Mouse (Mus musculus): Measurements from ENCODE around the gene N4bp2l2. TPM values are rescaled to one million over a fixed set of nuclear protein-coding genes. Genes with fewer than 3 reads are reported as not detected.

Gene N4bp2l2
- polyA plus RNA-seq, 1 experiment from 2014 or later, result 45.0 TPM

DNA sequence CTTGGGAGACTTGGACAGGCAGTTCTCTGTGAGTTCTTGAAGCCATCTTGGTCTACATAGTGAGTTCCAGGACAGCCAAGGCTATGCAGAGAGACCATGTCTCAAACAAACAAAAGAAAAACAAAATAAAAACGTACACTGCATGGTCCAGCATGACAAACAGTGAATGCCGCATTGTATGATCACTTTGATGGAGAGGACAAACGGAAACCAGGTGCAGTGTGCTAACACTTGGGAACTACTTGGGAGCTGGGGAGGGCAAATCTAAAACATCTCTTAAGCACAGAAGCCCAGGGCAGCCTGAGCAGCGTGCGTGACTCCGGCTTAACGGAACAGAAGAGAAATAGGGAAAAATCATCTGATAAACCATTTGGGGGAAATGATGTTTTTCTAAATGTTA lies 68.9 kb downstream of the N4bp2l2 start, which contains the start of gene N4bp2l1:
Gene N4bp2l1, minus strand, starts transcription at position 101 of the 400 bp plus-strand sequence.
- no peak within 1 kb of the TSS for H3K9ac ChIP-seq (ENCODE audit: low read depth, low read length)

DNA sequence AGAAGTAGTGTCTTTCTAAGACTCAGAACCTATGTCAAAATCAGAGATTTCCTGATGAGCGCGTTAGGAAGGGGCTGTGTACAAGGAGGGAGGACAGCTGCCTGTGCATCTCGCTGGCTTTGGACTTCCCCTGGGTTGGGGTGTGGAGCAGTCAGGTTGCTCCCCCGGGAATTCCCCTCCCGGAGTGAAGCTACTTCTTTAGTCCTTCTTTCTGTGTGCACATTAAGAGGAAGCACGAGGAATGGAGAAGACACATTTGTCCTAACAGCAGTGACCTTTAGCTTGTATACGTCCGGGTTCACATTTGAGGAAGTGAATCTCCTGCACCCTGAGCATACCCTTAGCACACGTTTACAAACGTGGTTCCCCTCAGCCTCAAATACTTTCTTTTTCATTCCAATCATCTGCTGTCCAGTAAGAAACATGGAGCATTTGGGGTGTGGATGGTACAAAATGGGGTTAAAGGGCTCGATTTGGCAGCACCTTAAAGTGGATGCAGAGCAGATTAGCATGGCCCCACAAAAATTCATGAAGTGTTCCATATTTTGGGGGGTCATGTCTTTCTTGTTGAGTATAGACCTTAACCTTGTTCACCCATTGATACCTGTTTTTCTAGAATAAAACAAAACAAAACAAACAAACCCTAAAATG lies 70.5 kb downstream of the N4bp2l2 start:
- no peaks in the 10 kb centered on the region for H3K36me3 ChIP-seq (ENCODE audit: control insufficient read depth, insufficient read depth, low read length)
- ATAC-seq (ENCODE audit: low FRiP score) (no peak), DNase-seq (ENCODE audit: low spot score) (peak; percentile 7)
- 53% methylated on average over 11 of the region's 11 CpGs for WGBS
- no peak overlapping the region for H3K9ac ChIP-seq (ENCODE audit: low read depth, low read length)
- peaks cover 20% of the 10 kb centered on the region for H3K27me3 ChIP-seq (ENCODE audit: control insufficient read depth, insufficient read depth, low read length)
- no peak overlapping the region for H3K4me2 ChIP-seq (replicated peaks; ENCODE audit: low read depth, low read length)
- no peaks in the 10 kb centered on the region for H3K9me3 ChIP-seq (ENCODE audit: control insufficient read depth, low read length)
- H3K27ac ChIP-seq (ENCODE audit: low read depth, low read length), result no peak overlapping the region
- no peak overlapping the region for H3K4me3 ChIP-seq (ENCODE audit: low read depth, low read length)
- peaks cover 7% of the 10 kb centered on the region; the same call in 1 of the 2 replicates for H3K4me1 ChIP-seq (replicated peaks; ENCODE audit: control insufficient read depth, insufficient read depth, low read length)

More for the DNA sequence above, 68.9 kb downstream of the N4bp2l2 start, which contains the start of gene N4bp2l1:
- H3K36me3 ChIP-seq (ENCODE audit: control insufficient read depth, insufficient read depth, low read length), result no peaks in the 10 kb centered on the region
- WGBS, result 87% methylated on average over 7 of the region's 7 CpGs
- no peak within 1 kb of the TSS for H3K4me2 ChIP-seq (replicated peaks; ENCODE audit: low read depth, low read length)
- no peaks in the 10 kb centered on the region for H3K9me3 ChIP-seq (ENCODE audit: control insufficient read depth, low read length)
- no peak for ATAC-seq (ENCODE audit: low FRiP score)
- no peak for DNase-seq (ENCODE audit: low spot score)
- peaks cover 7% of the 10 kb centered on the region; the same call in 1 of the 2 replicates for H3K4me1 ChIP-seq (replicated peaks; ENCODE audit: control insufficient read depth, insufficient read depth, low read length)
- H3K27me3 ChIP-seq (ENCODE audit: control insufficient read depth, insufficient read depth, low read length), result peaks cover 18% of the 10 kb centered on the region
- no peak within 1 kb of the TSS for H3K27ac ChIP-seq (ENCODE audit: low read depth, low read length)
- H3K4me3 ChIP-seq (ENCODE audit: low read depth, low read length), result no peak within 1 kb of the TSS

GRCm38 (mm10) chr5:150594649-150595339 lies 71.2 kb downstream of the N4bp2l2 start:
- H3K9me3 ChIP-seq (ENCODE audit: control insufficient read depth, low read length), result no peaks in the 10 kb centered on the region
- 7% methylated on average over 17 of the region's 17 CpGs for WGBS
- peak overlapping the region; percentile 60; the same call in 1 of the 2 replicates for H3K9ac ChIP-seq (ENCODE audit: low read depth, low read length)
- H3K27me3 ChIP-seq (ENCODE audit: control insufficient read depth, insufficient read depth, low read length), result peaks cover 20% of the 10 kb centered on the region
- H3K4me3 ChIP-seq (ENCODE audit: low read depth, low read length), result peak overlapping the region; percentile 82
- H3K4me2 ChIP-seq (replicated peaks; ENCODE audit: low read depth, low read length), result peak overlapping the region; percentile 100
- ATAC-seq (ENCODE audit: low FRiP score) (no peak), DNase-seq (ENCODE audit: low spot score) (no peak)
- no peak overlapping the region for H3K27ac ChIP-seq (ENCODE audit: low read depth, low read length)
- peaks cover 7% of the 10 kb centered on the region; the same call in 1 of the 2 replicates for H3K4me1 ChIP-seq (replicated peaks; ENCODE audit: control insufficient read depth, insufficient read depth, low read length)
- H3K36me3 ChIP-seq (ENCODE audit: control insufficient read depth, insufficient read depth, low read length), result no peaks in the 10 kb centered on the region

- DNase-seq (ENCODE audit: low spot score) (peak; percentile 63), ATAC-seq (ENCODE audit: low FRiP score) (peak; percentile 84)
- Histone ChIP-seq H3K9me3 (ENCODE audit: control insufficient read depth, low read length) (no peaks in the 10 kb centered on the region), H3K27ac (ENCODE audit: low read depth, low read length) (no peak overlapping the region), H3K36me3 (ENCODE audit: control insufficient read depth, insufficient read depth, low read length) (no peaks in the 10 kb centered on the region), H3K4me2 (replicated peaks; ENCODE audit: low read depth, low read length) (peak overlapping the region; percentile 100), H3K9ac (ENCODE audit: low read depth, low read length) (peak overlapping the region; percentile 60), H3K4me3 (ENCODE audit: low read depth, low read length) (peak overlapping the region; percentile 82), H3K27me3 (ENCODE audit: control insufficient read depth, insufficient read depth, low read length) (peaks cover 20% of the 10 kb centered on the region), H3K4me1 (replicated peaks; ENCODE audit: control insufficient read depth, insufficient read depth, low read length) (peaks cover 7% of the 10 kb centered on the region; the same call in 1 of the 2 replicates)
- WGBS, result 2% methylated on average over 61 of the region's 102 CpGs
These were observed 72.0 kb downstream of the N4bp2l2 start for GRCm38 (mm10) chr5:150593756-150594648.

DNA sequence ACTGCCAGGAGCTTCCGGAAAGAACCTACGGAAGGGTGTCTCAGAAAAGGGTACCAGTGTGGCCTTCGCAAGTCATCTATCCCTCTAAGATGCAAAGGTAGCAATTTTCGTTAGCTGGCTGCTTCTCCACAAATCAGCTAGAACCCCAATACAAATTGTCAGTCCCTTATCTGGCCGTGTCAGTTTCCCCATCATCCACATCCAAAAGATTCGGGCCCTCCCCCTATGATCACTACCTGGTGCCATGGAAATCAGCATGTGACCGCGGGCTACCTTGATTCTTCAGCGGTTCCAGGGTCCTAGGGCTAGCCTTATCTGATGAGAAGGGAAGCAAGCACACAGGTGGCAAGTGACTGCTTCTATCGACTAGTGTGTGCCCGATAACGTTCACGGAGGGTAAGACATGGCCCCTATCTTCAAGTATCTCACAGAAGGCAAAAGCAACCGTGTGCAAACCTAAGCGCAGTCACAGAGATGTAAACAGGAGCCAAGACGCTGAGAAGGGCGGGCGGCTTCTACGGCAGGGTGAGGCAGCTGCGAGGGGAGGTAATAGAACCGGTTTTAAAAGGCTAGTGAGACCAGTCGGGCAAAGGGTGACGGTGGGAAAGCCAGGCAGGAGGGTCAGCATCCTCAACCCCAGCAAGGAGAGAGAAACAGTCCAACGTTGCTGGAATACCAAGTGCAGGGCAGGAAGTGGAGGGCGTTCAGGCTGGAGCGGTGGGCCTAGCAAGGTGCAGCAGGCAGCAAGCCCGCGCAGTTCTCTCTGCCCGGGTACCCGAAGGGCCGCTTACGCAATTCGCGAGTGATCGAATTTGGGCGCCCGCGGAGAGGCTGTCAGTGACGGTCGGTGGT lies 72.9 kb downstream of the N4bp2l2 start:
- no peaks in the 10 kb centered on the region for H3K9me3 ChIP-seq (ENCODE audit: control insufficient read depth, low read length)
- peaks cover 7% of the 10 kb centered on the region; the same call in 1 of the 2 replicates for H3K4me1 ChIP-seq (replicated peaks; ENCODE audit: control insufficient read depth, insufficient read depth, low read length)
- no peak overlapping the region for H3K27ac ChIP-seq (ENCODE audit: low read depth, low read length)
- ATAC-seq (ENCODE audit: low FRiP score) (peak; percentile 37; the same call in 1 of the 2 replicates), DNase-seq (ENCODE audit: low spot score) (peak; percentile 41)
- peak overlapping the region; percentile 100 for H3K4me2 ChIP-seq (replicated peaks; ENCODE audit: low read depth, low read length)
- peaks cover 20% of the 10 kb centered on the region for H3K27me3 ChIP-seq (ENCODE audit: control insufficient read depth, insufficient read depth, low read length)
- no peaks in the 10 kb centered on the region for H3K36me3 ChIP-seq (ENCODE audit: control insufficient read depth, insufficient read depth, low read length)
- H3K9ac ChIP-seq (ENCODE audit: low read depth, low read length), result peak overlapping the region; percentile 15; the same call in 1 of the 2 replicates
- 10% methylated on average over 38 of the region's 40 CpGs for WGBS
- peak overlapping the region; percentile 82 for H3K4me3 ChIP-seq (ENCODE audit: low read depth, low read length)

DNA sequence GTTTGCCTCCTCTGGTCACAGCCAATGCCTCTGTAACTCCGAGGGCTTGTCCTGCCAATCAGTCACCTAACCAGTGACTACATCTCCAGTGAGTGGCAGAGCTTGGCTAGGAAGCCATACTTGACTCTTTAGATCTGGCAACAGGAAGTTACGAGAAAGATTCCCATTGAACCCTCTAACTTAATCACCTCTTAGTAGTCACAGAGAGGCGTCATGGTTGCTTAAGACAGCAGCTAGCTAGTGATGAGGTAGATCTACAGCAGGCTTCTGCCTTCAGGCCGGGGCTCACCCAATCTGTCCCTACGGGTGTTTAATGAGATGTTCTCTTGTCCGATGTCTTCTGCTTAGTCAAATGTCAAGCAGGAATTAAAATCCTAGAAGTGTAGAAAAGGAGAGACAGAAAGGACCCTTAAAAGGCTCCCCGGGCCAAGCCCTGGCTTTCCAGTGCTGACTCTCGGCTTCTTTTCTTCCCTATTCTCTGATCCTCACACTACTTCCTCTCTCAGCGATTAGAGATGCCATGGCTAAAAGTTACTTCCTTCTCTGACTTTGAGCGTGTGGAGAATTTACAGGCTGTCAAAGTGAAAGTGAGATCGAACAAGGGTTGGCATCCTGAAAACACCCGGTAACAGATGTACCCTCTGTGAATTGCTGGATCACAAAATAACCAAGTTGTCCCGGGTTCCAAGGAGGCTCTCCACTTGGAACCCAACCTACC lies 73.6 kb downstream of the N4bp2l2 start:
- peaks cover 20% of the 10 kb centered on the region for H3K27me3 ChIP-seq (ENCODE audit: control insufficient read depth, insufficient read depth, low read length)
- H3K4me2 ChIP-seq (replicated peaks; ENCODE audit: low read depth, low read length), result no peak overlapping the region
- no peak overlapping the region for H3K27ac ChIP-seq (ENCODE audit: low read depth, low read length)
- WGBS, result 74% methylated on average over 13 of the region's 13 CpGs
- H3K36me3 ChIP-seq (ENCODE audit: control insufficient read depth, insufficient read depth, low read length), result no peaks in the 10 kb centered on the region
- no peaks in the 10 kb centered on the region for H3K9me3 ChIP-seq (ENCODE audit: control insufficient read depth, low read length)
- no peak for DNase-seq (ENCODE audit: low spot score)
- H3K4me1 ChIP-seq (replicated peaks; ENCODE audit: control insufficient read depth, insufficient read depth, low read length), result peaks cover 7% of the 10 kb centered on the region; the same call in 1 of the 2 replicates
- ATAC-seq (ENCODE audit: low FRiP score), result no peak
- H3K9ac ChIP-seq (ENCODE audit: low read depth, low read length), result no peak overlapping the region
- no peak overlapping the region for H3K4me3 ChIP-seq (ENCODE audit: low read depth, low read length)

DNA sequence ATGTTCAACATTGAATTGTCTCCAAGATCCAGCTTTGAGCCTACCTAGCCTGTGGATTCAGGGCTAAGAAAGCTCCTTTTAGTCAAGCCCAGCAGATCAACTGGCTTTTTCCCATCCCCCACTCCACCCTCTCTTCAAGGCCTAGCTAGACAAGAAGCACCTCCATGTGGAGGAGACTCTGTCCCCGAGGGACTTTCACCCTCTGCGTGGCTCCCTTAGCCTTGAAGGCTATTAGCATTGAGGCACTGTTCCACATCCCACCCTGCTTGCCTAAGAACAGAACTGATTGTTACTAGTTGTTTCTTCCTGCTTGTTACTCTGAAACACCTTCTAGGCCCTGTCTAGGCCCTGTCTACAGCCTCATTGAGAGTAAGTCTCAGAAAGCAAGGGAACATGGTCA lies 76.0 kb downstream of the N4bp2l2 start:
- Histone ChIP-seq H3K4me2 (replicated peaks; ENCODE audit: low read depth, low read length) (no peak overlapping the region), H3K36me3 (ENCODE audit: control insufficient read depth, insufficient read depth, low read length) (no peaks in the 10 kb centered on the region), H3K9me3 (ENCODE audit: control insufficient read depth, low read length) (no peaks in the 10 kb centered on the region), H3K27ac (ENCODE audit: low read depth, low read length) (no peak overlapping the region), H3K4me3 (ENCODE audit: low read depth, low read length) (no peak overlapping the region), H3K4me1 (replicated peaks; ENCODE audit: control insufficient read depth, insufficient read depth, low read length) (peaks cover 7% of the 10 kb centered on the region; the same call in 1 of the 2 replicates), H3K27me3 (ENCODE audit: control insufficient read depth, insufficient read depth, low read length) (peaks cover 18% of the 10 kb centered on the region), H3K9ac (ENCODE audit: low read depth, low read length) (no peak overlapping the region)
- ATAC-seq (ENCODE audit: low FRiP score) (no peak), DNase-seq (ENCODE audit: low spot score) (no peak)
- WGBS, result 65% methylated on average over 2 of the region's 2 CpGs

Data from hindbrain, embryonic 11.5 days (tissue).